Mouse (Mus musculus): ENCODE results near the gene Cep170b.

DNA sequence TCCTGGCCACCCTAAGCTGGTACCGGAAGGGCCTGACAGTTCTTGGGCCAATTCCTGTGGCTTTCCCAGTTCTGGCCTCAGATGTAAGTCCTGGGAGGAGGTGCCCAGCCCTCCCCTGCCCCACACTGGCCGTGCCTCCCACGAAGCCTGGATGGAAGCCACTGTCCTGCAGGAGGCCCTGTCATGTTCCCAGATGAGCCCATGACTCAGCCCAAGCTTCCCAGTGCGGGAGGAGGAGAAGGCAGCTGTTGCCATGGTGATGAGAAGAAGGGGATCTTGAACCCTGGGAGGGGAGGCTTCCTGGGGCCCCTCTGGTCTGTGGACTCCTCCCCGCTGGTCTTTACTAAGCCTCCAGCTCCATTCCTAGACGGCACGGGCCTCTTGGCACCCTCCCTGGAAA lies 36.9 kb upstream of the Cep170b start:
- no peak for TF ChIP-seq CTCF (IDR thresholded peaks at IDR 0.05; ENCODE audit: borderline replicate concordance, control insufficient read depth, extremely low read depth, insufficient read depth, low read length, poor library complexity)
- no peak for TF ChIP-seq POLR2A (IDR thresholded peaks at IDR 0.05; ENCODE audit: control insufficient read depth, extremely low read depth, insufficient read depth, low read length, poor library complexity)
